Mouse (Mus musculus): ENCODE results near the gene Csde1.

Gene Csde1

DNA sequence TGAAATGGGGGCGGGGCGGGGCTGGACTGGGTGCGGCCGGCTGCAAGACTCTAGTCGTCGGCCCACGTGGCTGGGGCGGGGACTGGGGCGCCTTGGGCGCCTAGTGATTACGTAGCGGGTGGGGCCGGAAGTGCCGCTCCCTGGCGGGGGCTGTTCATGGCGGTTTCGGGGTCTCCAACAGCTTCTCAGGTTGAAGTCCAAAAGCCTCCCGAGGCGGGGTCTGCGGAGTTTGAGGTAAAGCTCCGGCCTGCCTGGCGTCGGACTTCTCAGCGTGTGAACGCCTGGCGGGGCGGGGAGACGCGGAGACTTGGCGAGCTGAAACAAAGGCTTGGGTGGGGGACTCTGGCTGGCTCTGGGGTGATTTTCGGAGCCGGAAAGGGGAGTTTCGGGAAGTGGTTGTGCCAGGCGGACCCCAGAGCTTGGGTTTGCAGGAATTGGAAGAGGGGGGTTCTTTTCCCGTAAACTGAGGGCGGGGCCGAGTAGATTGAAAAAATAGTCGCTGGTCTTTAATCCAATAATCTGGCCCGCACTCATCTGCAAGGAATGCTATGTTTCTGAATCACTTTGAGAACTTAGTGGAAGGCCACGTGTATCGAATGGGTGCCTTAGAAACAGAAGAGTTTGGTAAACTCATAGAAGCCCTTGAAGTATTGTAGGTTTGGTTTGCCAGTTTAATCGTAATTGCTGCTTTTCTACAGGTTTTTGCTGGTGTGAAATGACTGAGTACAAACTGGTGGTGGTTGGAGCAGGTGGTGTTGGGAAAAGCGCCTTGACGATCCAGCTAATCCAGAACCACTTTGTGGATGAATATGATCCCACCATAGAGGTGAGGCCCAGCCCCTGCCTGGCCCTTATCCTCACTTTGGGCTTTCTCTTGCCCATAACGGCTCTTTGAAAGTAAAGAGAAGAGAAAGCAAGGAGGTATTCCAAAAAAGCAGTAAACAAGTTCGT lies 38.3 kb downstream of the Csde1 start, which contains the start of gene Nras:
Gene Nras (plus strand): TSS at position 79 of the 951 bp plus-strand sequence.
- peak; percentile 89 for DNase-seq (ENCODE audit: low spot score)

DNA sequence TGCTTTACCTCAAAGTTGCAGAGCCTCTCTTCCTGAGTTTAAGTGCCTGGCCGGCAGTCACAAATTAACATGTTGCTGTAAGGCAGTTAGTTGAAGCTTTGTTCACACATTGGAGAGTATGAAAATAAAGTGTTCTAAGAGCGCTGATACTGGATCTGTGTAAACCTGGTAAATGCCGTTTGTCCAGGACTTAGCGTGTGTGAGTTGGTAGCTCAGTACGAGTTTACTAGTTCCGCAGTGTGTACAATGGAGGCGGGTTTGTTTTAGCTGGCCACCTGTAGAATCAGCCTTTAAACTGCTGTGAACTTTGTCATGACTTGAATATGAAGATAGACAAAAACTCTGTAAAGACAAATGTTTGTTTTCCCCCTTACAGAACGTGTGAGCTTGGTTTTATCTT lies 46.7 kb downstream of the Csde1 start:
- no peak for DNase-seq (ENCODE audit: low spot score)

DNA sequence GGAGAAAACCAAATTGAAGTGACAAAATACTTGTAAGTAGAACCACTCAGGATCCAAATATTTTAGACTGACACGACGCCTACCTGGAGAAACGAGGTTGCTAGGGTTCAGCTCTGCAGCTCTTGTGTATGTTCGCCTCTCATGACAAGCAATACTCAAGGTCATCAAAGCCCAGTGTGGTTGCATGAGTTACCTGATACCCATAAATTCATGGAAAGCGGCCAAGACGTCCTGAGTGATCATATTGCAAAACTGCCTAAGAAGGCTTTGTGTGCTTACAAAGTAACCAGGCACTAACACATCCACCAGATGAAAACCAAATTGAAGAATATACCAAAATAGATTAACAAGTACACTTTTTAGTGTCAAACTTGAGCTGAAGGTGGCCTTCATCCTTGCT lies 48.7 kb downstream of the Csde1 start:
- no peak for DNase-seq (ENCODE audit: low spot score)

DNA sequence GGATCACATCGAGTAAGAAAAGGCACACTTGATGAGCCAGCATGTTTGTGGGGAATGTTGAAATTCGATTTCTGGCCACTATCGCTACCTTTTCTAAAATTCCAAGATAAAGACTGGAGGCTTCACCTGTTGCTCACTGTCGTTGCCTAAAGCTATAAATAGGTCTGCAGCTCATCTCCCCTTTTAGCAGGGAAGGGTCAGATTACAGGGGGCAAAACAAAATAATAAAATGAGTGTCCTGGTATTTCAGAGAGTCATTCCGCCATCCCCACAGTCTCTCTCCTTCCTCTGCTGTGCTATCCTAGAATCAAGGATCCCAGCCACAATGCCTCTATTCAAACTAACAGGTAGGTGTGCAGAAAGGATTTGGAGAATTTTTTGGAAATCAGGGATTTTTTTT lies 53.5 kb downstream of the Csde1 start, which contains the start of gene Ampd1:
Gene Ampd1 (plus strand): TSS at position 244 of the 400 bp plus-strand sequence.
- no peak for DNase-seq (ENCODE audit: low spot score)

DNA sequence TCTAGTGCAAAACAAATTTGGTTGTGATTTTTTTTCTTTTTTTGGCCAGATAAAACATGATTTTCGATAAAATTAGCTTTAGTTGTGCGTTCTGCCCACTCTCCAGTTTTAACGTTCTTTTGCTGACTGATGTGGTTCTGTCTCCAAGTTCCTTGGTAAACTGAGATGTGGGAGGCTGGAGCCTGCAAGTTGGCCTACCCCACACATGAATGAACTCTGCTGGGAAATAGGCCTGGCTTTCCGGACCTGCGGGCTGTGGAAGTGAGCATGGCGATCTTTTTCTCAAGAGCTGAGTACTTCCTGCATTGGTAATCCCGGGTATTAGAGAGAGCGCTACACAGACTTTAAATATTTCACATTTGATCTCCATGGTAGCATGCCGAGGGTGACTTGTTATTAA lies 55.6 kb downstream of the Csde1 start:
- DNase-seq (ENCODE audit: low spot score): no peak

DNA sequence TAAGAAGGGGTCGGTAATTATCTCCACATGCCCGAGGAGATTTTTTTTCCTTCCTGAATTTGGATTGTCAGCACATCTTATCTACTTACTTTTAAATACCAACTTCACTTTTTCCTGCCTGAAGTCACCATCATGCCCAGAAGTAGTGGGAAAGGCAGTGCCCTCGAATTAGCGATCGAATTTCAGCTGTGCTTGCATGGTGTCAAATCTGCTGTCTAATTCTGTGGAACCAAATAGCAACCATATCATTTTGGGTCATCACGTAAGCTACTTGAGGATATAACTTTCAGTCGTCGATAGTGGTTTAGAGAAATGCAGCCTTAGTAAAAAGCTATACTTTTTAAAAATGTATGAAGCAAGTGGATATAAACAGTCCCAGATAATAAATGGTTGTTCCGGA lies 56.2 kb downstream of the Csde1 start:
- DNase-seq (ENCODE audit: low spot score): no peak

DNA sequence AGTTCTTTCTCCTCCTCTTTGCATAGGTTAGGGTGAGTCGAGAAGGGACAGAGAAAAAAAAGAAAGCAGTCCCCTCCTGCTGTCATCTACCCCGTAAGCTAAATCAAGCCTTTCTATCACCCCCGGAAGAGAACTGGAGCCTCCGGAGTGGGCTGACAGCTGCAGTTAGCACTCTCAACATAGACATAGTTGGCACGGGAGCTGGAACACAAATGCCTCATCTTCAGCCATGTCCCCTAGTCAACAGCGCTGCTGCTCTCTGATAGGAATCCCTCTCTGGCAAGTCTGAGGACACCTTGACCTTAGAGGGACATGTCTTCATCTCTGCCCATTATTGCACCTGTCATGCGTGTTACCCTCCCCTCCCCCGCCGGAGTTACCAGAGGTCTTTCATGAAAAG lies 59.1 kb downstream of the Csde1 start:
- DNase-seq (ENCODE audit: low spot score): no peak

DNA sequence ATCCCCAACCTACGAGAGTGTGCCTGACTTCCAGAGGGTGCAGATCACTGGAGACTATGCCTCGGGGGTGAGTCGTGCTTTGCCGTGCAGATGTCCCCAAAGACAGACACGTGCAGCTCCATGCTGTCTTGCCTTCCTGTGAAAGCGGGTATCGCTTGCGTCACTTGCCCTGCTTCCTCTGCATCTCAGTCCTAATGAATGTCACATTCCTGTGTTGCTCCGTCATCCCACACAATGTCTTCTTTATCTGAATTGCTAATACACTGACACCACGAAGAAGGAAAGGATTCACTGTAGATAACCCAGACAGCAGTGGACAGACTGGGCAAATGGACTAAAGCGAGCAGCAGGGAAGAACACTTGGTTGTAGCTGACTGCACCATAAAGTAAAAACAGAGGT lies 60.8 kb downstream of the Csde1 start:
- DNase-seq (ENCODE audit: low spot score): no peak

DNA sequence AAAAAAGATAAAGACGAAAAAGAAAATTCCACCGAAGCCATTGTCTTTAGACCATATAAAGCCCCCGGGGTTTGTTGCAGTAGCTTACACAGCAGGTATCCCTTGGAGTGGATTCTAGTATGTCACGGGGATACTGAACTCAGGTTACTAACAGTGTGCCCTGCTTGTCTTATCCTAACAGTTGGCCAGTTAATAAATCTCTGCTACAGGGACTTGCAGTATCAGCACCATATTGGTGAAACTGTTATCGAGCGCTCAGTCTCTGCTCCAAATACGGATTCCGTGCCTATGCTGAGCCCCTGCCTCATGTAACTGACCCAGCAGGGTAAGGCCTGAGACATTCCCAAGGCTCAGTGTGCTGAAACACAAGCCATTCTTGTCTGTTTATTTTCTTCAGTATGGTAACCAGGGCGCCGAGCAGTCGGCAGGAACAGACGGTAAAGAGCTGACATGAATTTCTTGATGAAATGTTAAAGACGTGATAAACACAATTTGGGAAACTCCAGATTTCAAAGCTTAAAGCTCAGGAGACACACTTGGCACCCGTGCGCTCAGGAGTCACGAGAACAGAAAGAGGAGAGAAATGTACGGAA lies 61.7 kb downstream of the Csde1 start:
- no peak for DNase-seq (ENCODE audit: low spot score)

DNA sequence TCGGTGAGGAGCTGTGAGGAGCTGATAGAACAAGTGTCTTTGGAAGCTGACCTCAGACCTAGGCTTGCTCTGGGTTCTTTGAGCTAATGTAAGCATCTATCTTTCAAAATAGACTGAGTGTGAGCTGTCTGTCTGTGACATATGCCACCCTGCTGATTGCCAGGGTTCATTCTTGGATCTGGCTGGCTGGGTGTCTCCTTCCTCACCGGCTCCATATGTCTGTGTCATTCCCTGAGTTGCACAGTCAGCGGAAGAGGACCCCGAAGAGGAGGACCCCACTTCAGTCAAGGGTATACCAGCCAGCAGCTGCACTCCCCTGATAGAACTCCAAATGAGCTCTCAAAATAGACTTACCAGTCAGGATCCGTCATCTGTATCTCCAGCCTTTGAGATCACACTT lies 62.5 kb downstream of the Csde1 start:
- no peak for DNase-seq (ENCODE audit: low spot score)

DNA sequence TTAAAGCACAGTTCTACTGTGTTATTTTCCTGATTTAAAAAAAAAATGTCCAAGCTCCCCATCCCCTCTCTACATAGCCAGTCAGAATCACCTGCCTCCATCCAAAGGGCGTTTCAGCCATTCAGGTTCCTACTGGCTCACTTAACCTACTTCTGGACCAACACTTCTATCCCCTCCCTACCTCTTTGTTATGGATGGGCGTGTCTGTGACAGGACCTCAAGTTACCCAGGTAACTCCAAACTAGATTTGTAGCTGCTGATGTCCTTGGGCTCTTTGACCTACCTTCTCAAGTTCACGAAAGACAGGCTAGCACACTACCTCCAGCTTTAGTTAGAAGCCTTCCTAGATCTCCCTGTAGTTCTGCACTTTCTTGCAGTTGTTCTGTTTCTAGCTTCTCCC lies 65.8 kb downstream of the Csde1 start:
- DNase-seq (ENCODE audit: low spot score): no peak

DNA sequence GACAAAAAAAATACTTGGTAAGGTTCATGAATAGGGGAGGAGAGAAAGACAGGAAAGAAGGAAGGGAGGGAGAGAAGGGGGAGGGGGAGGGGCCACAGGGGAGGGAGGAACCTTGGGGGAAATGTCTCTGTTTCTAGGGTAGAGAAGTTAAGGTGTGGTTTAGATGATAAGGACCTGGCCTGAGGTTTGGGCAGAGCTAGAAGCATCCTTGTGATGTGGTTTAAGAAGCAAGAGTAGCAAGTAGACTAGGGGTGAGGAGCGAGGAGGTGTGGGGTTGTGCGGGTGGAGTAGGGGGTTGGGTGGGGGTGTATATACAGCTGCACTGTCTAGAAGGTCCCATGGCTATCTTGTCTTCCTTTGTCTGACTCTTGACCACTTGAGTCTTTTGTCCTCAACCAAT lies 71.5 kb downstream of the Csde1 start:
- DNase-seq (ENCODE audit: low spot score): no peak

DNA sequence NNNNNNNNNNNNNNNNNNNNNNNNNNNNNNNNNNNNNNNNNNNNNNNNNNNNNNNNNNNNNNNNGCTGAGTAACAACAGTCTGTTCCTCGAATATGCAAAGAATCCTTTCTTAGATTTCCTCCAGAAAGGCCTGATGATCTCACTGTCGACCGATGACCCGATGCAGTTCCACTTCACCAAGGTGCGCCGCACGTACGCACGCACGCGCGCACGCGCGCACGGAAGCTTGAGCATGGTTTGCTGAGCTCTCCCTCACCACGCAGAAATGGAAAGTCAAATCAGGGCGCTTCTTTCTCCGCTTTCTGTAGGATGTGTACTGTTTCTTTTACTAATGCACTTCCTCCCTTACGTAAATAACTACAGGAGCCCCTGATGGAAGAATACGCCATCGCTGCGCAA lies 78.4 kb downstream of the Csde1 start:
- DNase-seq (ENCODE audit: low spot score): no peak

DNA sequence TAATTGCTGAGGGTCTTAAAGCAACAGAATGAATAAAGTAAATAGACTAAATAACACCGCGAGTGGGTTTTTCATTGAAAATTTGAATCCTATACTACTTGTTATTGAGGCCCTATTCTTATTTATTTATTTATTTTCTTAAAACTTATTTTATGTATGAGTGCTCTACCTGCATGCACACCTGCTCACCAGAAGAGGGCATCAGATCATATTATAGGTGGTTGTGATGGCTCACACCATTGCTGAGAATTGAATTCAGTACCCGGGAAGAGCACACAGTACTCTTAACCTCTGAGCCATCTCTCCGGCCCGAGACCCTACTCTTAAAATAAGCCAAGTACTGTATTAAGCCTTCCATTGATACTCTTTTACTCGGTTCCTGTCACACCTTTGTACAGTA lies 79.4 kb downstream of the Csde1 start:
- DNase-seq (ENCODE audit: low spot score): no peak

DNA sequence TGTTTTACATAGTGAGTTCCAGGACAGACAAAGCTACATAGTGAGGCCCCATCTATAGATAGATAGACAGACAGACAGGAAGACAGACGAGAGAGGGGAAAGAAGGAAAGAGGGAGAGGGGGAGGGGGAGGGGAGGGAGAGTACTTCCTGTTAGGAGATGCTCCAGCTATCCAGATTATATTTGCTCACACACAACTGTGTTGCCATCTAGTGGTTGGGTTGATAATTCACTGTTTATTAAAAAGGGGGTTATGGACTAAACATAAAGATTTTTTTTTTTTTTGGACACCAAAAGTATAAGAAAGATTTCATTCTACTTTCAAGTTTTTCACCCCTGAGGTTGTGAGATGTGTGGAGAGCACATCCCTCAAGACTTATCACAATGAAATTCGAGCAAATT lies 80.5 kb downstream of the Csde1 start:
- no peak for DNase-seq (ENCODE audit: low spot score)

DNA sequence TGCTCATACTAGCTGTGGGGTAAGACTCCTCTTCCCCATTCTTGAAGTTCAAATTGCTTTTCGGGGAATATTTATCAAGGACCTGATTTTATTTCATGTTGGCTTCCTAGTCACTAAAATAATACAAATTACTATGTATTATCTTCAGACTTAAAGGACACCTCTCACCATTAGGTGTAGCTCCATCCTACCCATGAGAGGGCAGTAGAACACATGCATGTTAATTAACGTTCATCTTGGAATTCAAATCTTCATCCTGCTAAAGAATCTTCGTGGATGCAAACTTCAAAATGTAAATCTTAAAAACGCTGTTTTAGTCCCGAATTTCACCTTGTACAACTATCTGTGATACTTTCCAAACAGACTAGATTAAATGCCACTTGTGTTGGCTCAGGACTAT lies 81.0 kb downstream of the Csde1 start:
- no peak for DNase-seq (ENCODE audit: low spot score)

DNA sequence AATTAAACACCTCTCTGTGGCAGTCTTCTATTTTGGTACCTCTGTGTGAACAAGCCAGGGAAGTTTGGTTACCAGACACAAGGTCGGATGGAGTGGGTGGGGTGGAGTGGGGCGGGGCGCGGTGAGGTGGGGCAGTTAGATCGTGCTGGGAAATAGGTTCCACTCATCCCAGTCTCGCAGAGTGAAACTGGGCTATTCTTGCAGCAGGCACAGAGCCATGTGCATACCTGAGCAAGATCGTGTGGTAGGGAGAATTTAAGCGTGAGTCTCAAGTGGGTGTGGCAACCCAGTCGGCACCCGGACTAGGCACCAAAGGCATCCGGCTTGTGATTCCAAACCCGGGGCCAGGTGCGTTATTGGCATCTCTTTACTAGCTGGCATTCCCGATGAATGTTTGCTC lies 81.7 kb downstream of the Csde1 start:
- DNase-seq (ENCODE audit: low spot score): no peak

DNA sequence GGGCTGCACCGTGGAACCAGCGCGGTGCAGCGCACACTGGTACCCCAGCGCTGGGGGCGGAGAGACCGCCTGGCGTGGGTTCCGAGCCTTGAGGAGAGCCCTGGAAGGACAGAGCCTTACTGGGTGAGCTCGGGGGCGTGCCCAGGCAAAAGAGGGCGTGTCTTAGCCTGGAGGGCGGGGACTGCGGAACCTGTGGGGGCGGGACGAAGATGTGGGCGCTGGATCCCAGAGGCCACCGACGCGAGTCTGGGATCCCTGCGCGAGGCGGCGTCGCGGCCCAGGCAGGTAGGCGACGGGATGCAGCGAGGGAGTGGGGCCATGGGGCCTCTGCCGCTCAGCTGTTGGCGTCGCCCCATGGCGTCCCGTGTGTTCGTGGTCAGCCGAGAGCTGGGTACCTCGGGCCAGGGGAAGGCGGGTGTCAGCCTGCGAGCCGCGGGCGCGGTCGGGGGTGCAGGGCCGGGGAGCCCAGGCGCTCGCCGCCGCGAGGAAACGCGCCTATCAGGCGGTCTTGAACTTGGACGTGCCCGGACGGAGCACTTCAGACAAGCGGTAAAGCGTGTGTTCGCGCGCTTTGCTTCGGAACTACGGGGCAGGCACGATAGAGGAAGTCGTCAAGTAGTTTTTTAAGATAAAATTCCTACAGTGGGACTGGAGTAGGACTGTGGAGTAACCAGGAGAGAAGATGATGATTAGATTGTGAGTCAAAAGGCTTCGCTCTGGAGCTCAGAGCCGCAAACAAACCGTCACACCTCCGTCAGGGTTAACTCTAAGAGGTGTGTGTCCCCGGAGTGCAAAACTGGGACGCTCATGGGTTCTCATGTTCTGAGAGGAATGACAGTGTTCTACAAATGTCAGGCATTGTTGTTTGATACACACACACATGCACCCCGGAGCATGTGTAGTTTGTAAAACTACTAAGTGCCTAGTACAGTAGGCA lies 82.5 kb downstream of the Csde1 start, which contains the start of gene Dennd2c:
Gene Dennd2c (plus strand): TSS at position 151 of the 937 bp plus-strand sequence.
- peak; percentile 97 for DNase-seq (ENCODE audit: low spot score)
